Mouse (Mus musculus) erythroblast, adult 5-6 weeks (primary cell): Measurements from ENCODE around the gene Sly. TPM values are rescaled to one million over a fixed set of nuclear protein-coding genes. Genes with fewer than 3 reads are reported as not detected.
"Not testable (repeated sequence)": the region's sequence is repeated elsewhere in the genome, so short reads cannot be mapped to it uniquely, and the experiment has no call there.

Experiments
- ATAC-seq: replicated peaks from 2 replicates; pipeline ENCODE4 v1.8.0; 2016; ENCODE audit warnings: moderate number of reproducible peaks, mild to moderate bottlenecking, moderate TSS enrichment, inconsistent platforms; ENCODE audit not compliant: poor library complexity, low FRiP score, severe bottlenecking
- total RNA-seq, 2 experiments: library from RNA; stranded (forward) in 1 of 2; stranded (reverse) in 1 of 2; fragments of 150-400 nt in 1 of 2; fragments of 200-764, 138-1000 nt in 1 of 2; gene quantifications; 2 replicates each; pipeline versions ENCODE4 v1.2.3 to v1.2.4; 2015 to 2017; ENCODE audit warnings: low replicate concordance in 2 of 2

The Sly gene
- total RNA-seq (2015; ENCODE audit: low replicate concordance), result not detected in 2 replicates
- total RNA-seq (2017; ENCODE audit: low replicate concordance), result not detected in 2 replicates

GRCm38 (mm10) chrY:57186888-57187287 is at the start of gene Sly:
TSS of gene Sly (plus strand) at chrY:57187188.
- not testable (repeated sequence) for ATAC-seq
